Mouse (Mus musculus): Measurements from ENCODE around the gene Zfp488. TPM values are rescaled to one million over a fixed set of nuclear protein-coding genes. Genes with fewer than 3 reads are reported as not detected.

The Zfp488 gene
- total and polyA plus RNA-seq, 2 experiments: under 0.01 TPM; not detected in 1

GRCm38 (mm10) chr14:33958841-33959240 is 19.7 kb downstream of the Zfp488 start:
- H3K79me2 ChIP-seq (ENCODE audit: control insufficient read depth, insufficient read depth, low read length): no peaks in the 10 kb centered on the region
- TF ChIP-seq CTCF (IDR thresholded peaks at IDR 0.05; ENCODE audit: low read depth, low read length): no peak
- no peak for TF ChIP-seq POLR2A (IDR thresholded peaks at IDR 0.05; ENCODE audit: extremely low read depth, insufficient read depth, low read length)
- no peak for DNase-seq (ENCODE audit: extremely low read depth, low read depth, low spot score)
- no peak overlapping the region for H3K4me3 ChIP-seq (ENCODE audit: insufficient read depth, low read depth, low read length)
- H3K4me1 ChIP-seq (ENCODE audit: control insufficient read depth, insufficient read depth, low read length): no peaks in the 10 kb centered on the region
- 13% methylated on average over 3 of the region's 3 CpGs for WGBS
- H3K27ac ChIP-seq (replicated peaks; ENCODE audit: insufficient read depth, low read depth, low read length): no peak overlapping the region
- H3K36me3 ChIP-seq (ENCODE audit: control insufficient read depth, insufficient read depth, low read length): no peaks in the 10 kb centered on the region
- no peaks in the 10 kb centered on the region for H3K27me3 ChIP-seq (ENCODE audit: control insufficient read depth, insufficient read depth, low read length)
- no peak overlapping the region for H3K9ac ChIP-seq (ENCODE audit: low read depth, low read length)

GRCm38 (mm10) chr14:33958186-33958585 is 20.4 kb downstream of the Zfp488 start:
- WGBS: 83% methylated on average over 4 of the region's 4 CpGs
- no peak overlapping the region for H3K9ac ChIP-seq (ENCODE audit: low read depth, low read length)
- H3K36me3 ChIP-seq (ENCODE audit: control insufficient read depth, insufficient read depth, low read length): no peaks in the 10 kb centered on the region
- no peaks in the 10 kb centered on the region for H3K27me3 ChIP-seq (ENCODE audit: control insufficient read depth, insufficient read depth, low read length)
- no peak overlapping the region for H3K4me3 ChIP-seq (ENCODE audit: insufficient read depth, low read depth, low read length)
- no peaks in the 10 kb centered on the region for H3K4me1 ChIP-seq (ENCODE audit: control insufficient read depth, insufficient read depth, low read length)
- no peak for DNase-seq (ENCODE audit: extremely low read depth, low read depth, low spot score)
- TF ChIP-seq POLR2A (IDR thresholded peaks at IDR 0.05; ENCODE audit: extremely low read depth, insufficient read depth, low read length) (no peak), CTCF (IDR thresholded peaks at IDR 0.05; ENCODE audit: low read depth, low read length) (no peak)
- H3K27ac ChIP-seq (replicated peaks; ENCODE audit: insufficient read depth, low read depth, low read length): no peak overlapping the region
- no peaks in the 10 kb centered on the region for H3K79me2 ChIP-seq (ENCODE audit: control insufficient read depth, insufficient read depth, low read length)

GRCm38 (mm10) chr14:33956055-33956454 is 22.5 kb downstream of the Zfp488 start:
- Histone ChIP-seq H3K27me3 (ENCODE audit: control insufficient read depth, insufficient read depth, low read length) (no peaks in the 10 kb centered on the region), H3K9ac (ENCODE audit: low read depth, low read length) (no peak overlapping the region), H3K79me2 (ENCODE audit: control insufficient read depth, insufficient read depth, low read length) (no peaks in the 10 kb centered on the region), H3K4me3 (ENCODE audit: insufficient read depth, low read depth, low read length) (no peak overlapping the region), H3K36me3 (ENCODE audit: control insufficient read depth, insufficient read depth, low read length) (no peaks in the 10 kb centered on the region), H3K4me1 (ENCODE audit: control insufficient read depth, insufficient read depth, low read length) (no peaks in the 10 kb centered on the region), H3K27ac (replicated peaks; ENCODE audit: insufficient read depth, low read depth, low read length) (no peak overlapping the region)
- 68% methylated on average over 13 of the region's 13 CpGs for WGBS
- no peak for DNase-seq (ENCODE audit: extremely low read depth, low read depth, low spot score)
- TF ChIP-seq POLR2A (IDR thresholded peaks at IDR 0.05; ENCODE audit: extremely low read depth, insufficient read depth, low read length) (no peak), CTCF (IDR thresholded peaks at IDR 0.05; ENCODE audit: low read depth, low read length) (no peak)

GRCm38 (mm10) chr14:33953761-33954160 is 24.8 kb downstream of the Zfp488 start, which contains the start of gene Rbp3:
Gene Rbp3 (plus strand): TSS chr14:33954003.
- H3K36me3 ChIP-seq (ENCODE audit: control insufficient read depth, insufficient read depth, low read length): no peaks in the 10 kb centered on the region

GRCm38 (mm10) chr14:33952233-33952981 is 26.2 kb downstream of the Zfp488 start:
- no peak overlapping the region for H3K4me3 ChIP-seq (ENCODE audit: insufficient read depth, low read depth, low read length)
- no peaks in the 10 kb centered on the region for H3K36me3 ChIP-seq (ENCODE audit: control insufficient read depth, insufficient read depth, low read length)
- 42% methylated on average over 6 of the region's 6 CpGs for WGBS
- H3K79me2 ChIP-seq (ENCODE audit: control insufficient read depth, insufficient read depth, low read length): no peaks in the 10 kb centered on the region
- H3K4me1 ChIP-seq (ENCODE audit: control insufficient read depth, insufficient read depth, low read length): no peaks in the 10 kb centered on the region
- no peak for DNase-seq (ENCODE audit: extremely low read depth, low read depth, low spot score)
- H3K9ac ChIP-seq (ENCODE audit: low read depth, low read length): no peak overlapping the region
- H3K27me3 ChIP-seq (ENCODE audit: control insufficient read depth, insufficient read depth, low read length): no peaks in the 10 kb centered on the region
- TF ChIP-seq CTCF (IDR thresholded peaks at IDR 0.05; ENCODE audit: low read depth, low read length) (no peak), POLR2A (IDR thresholded peaks at IDR 0.05; ENCODE audit: extremely low read depth, insufficient read depth, low read length) (no peak)
- no peak overlapping the region for H3K27ac ChIP-seq (replicated peaks; ENCODE audit: insufficient read depth, low read depth, low read length)

More at GRCm38 (mm10) chr14:33953761-33954160, 24.8 kb downstream of the Zfp488 start, which contains the start of gene Rbp3:
- no peaks in the 10 kb centered on the region for H3K4me1 ChIP-seq (ENCODE audit: control insufficient read depth, insufficient read depth, low read length)
- TF ChIP-seq CTCF (IDR thresholded peaks at IDR 0.05; ENCODE audit: low read depth, low read length): no peak
- no peak for TF ChIP-seq POLR2A (IDR thresholded peaks at IDR 0.05; ENCODE audit: extremely low read depth, insufficient read depth, low read length)
- no peaks in the 10 kb centered on the region for H3K79me2 ChIP-seq (ENCODE audit: control insufficient read depth, insufficient read depth, low read length)
- 82% methylated on average over 5 of the region's 5 CpGs for WGBS
- no peak for DNase-seq (ENCODE audit: extremely low read depth, low read depth, low spot score)
- H3K4me3 ChIP-seq (ENCODE audit: insufficient read depth, low read depth, low read length): no peak within 1 kb of the TSS
- no peaks in the 10 kb centered on the region for H3K27me3 ChIP-seq (ENCODE audit: control insufficient read depth, insufficient read depth, low read length)
- H3K9ac ChIP-seq (ENCODE audit: low read depth, low read length): no peak within 1 kb of the TSS
- H3K27ac ChIP-seq (replicated peaks; ENCODE audit: insufficient read depth, low read depth, low read length): no peak within 1 kb of the TSS

- DNase-seq (ENCODE audit: extremely low read depth, low read depth, low spot score): no peak
- no peak overlapping the region for H3K27ac ChIP-seq (replicated peaks; ENCODE audit: insufficient read depth, low read depth, low read length)
- no peak overlapping the region for H3K9ac ChIP-seq (ENCODE audit: low read depth, low read length)
- WGBS: 54% methylated on average over 6 of the region's 6 CpGs
- H3K4me3 ChIP-seq (ENCODE audit: insufficient read depth, low read depth, low read length): no peak overlapping the region
- no peaks in the 10 kb centered on the region for H3K27me3 ChIP-seq (ENCODE audit: control insufficient read depth, insufficient read depth, low read length)
- no peak for TF ChIP-seq POLR2A (IDR thresholded peaks at IDR 0.05; ENCODE audit: extremely low read depth, insufficient read depth, low read length)
- no peak for TF ChIP-seq CTCF (IDR thresholded peaks at IDR 0.05; ENCODE audit: low read depth, low read length)
- no peaks in the 10 kb centered on the region for H3K36me3 ChIP-seq (ENCODE audit: control insufficient read depth, insufficient read depth, low read length)
- H3K79me2 ChIP-seq (ENCODE audit: control insufficient read depth, insufficient read depth, low read length): no peaks in the 10 kb centered on the region
- no peaks in the 10 kb centered on the region for H3K4me1 ChIP-seq (ENCODE audit: control insufficient read depth, insufficient read depth, low read length)
Measured at GRCm38 (mm10) chr14:33946125-33946524, 32.4 kb downstream of the Zfp488 start.
